Mouse (Mus musculus) testis, postnatal 14 days (tissue): ENCODE measurements at regions not wholly inside any gene's neighbourhood (a gene's known extent, or its start where the extent isn't known, plus 50 kb on each side); places are given as distances from the start of the nearest gene placed in this dataset.

Source experiments
- DNase-seq: peaks from one replicate; pipeline ENCODE4 v3.0.0; 2021; ENCODE audit warnings: low spot score

DNA sequence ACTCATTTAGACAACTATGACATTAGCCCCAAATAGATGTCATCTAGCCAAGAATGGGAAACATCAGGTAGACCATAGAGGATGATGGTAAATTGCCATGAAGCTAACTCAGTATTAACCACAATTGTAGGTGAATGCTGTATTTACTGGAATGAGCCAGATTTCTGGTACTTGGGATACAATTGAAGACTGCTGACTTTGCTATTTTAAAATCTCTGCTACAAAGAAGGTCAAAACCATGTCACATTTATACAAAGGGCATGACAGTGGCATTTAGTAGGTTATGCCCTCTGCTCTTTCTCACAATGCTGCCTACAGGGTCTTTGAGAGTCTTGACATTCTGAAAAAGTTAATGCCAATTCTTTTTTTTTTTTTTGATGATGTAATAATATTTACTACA lies 178.8 kb upstream of the 4930583I09Rik start:
- DNase-seq: no peak

DNA sequence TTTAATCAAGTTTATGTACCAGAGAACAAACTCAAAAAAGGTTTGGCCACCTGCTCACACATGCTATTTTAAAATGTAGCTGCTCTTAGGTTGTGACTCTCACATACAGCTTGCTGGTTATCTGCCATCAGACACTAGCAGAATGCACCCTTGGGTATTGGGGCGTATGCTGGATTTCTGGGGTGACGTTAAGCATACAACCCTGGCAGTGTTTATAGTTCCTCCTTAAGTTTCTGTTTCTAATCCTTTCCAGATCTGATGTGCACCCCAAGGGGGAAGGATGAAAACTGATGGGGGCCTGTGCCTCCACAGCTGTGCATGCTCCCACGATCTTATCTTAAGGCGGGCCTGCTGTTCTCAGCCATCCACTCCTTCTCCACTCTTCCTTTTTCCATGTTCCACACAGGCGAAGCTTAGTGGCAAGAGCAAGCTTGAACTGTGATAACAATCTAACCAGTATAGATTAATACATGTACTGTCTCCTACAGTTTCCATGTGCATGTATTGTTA lies 164.8 kb upstream of the 4930583I09Rik start:
- DNase-seq: no peak

DNA sequence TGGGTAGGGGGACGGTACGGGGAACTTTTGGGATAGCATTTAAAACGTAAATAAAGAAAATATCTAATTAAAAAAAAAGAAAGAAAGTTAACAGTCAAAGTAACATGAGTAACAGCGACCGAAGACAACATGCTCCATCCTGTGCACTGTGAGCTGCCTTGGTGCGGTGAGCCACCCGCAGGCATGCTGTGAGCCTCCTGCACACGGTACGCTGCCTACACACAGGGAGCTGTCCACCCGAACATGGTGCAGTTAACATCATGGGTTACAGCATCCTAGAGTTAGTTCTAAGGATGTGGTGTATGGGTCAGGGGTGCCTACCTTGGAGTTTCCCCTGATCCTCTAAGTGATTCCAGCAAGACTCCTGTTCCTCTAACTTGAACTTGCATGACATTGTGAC lies 158.6 kb upstream of the 4930583I09Rik start:
- DNase-seq: no peak

DNA sequence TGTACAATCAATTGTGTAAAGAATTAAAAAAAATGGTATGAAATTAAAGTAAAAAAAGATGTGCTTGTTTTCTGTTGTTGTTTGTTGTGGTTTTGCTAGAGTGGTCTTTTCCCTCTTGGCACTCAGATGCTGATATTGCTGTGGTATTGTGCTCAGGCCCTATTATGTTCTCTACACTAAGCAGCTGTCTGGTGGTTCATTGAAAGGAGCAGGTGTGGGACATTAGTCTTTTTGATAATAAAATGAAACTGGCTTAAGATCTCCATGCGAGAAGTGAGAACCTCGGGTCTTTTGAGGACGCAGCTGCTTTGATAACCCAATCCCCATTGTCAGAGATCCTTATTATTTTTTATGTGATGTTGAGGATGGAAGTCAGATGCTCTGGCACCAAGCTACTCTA lies 155.4 kb upstream of the 4930583I09Rik start:
- no peak for DNase-seq

DNA sequence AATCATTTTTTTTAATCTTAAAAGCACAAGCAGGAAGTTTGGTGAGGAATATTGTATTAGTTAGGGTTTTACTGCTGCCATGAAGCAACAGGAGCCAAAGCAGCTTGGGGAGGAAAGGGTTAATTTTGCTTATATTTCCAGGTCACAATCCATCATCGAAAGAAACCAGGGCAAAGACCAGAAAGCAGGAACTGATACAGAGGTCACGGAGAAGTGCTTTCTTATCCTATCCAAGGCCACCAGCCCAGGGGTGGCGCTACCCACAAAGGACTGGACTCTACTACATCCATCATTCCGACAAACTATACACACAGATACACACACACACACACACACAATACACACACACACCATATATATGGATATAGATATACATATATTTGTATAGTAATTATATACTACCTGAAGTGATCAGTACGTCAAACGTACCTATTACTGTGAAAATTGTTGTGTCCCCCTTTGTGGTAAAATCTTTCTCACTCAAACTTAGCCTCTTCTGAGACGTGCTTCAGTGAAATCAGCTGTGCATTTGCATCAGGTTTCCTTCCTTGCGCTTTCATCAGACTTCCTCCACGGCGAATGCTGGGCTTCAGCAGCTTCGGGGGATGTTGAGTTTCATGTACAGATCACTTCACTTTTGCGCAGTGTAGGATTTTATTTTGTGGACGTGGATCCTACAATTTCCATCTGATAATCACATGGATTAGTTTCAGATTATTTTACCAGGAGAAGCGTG lies 148.6 kb upstream of the 4930583I09Rik start:
- DNase-seq: no peak

DNA sequence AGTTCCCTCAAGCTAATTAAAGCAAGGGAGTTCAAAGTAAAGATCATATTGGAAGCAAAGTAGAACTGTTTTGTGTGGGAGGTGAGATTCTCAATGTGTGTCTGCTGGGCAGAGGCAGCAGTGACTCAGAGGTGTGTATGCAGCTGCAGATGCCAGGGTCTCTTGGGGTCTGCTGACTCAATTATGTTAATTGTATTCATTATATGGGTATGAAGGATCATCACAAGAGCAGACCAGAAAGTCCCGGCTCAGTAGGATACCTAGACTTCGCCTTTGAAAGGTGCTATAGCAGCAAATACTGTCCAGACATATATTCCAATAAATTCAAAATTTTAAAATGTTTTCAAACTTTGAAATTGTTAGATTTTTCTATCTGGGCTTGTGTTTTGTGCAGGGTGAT lies 147.6 kb upstream of the 4930583I09Rik start:
- no peak for DNase-seq

DNA sequence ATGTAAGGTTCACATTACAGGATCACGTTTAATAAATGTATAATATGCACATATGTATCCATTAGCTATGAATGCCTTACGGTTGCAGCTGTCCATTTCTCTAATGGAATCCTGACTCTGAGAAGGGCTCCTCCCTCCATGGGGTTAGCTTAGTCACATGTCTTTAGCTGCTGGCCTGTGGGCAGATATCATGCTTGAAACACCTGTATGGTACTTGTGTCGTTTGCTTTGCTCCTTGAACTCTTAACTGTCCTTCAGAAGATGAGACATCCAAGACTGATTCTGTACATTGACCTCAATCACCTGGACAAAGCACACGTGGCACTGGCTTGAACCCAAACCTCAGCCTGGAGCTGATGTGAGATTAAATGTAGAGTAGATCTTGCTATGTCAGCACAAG lies 128.3 kb upstream of the 4930583I09Rik start:
- no peak for DNase-seq

DNA sequence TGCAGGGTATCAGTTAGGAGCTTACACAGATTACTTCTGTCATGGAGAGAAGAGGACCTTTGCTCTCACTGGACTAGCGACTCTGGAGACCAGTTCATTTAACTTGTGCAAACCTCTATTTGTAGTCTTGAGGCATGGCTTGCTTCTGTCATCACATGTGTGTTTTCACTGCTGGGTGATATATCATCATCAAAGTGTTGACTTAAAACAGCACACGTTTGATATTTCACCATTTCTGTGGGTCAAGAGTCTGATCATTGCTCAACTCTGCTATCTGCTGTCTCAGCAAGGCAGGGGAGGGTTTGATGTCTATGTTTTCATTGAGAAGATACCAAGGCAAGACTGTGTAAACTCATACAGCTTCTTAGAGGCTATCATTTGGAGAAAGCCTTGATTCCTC lies 126.0 kb upstream of the 4930583I09Rik start:
- no peak for DNase-seq

DNA sequence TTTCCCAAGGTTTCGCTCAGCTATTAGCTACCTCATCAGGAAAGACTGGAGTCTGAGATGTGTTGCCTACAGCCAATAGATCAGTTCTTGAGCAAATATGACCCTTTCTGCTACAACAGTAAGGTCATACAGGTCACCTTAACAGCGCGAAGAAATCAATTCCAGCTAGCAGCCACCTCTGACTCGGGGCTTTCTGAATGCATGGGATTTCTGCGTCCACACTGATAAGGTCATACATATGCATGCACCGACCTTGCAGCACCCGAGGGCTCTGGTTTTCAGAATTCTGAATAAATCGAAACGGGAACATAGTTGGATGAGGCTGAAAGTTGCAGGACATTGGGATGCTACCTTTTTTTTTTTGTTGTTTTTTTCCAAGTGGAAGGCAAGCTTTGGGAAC lies 121.6 kb upstream of the 4930583I09Rik start:
- no peak for DNase-seq

DNA sequence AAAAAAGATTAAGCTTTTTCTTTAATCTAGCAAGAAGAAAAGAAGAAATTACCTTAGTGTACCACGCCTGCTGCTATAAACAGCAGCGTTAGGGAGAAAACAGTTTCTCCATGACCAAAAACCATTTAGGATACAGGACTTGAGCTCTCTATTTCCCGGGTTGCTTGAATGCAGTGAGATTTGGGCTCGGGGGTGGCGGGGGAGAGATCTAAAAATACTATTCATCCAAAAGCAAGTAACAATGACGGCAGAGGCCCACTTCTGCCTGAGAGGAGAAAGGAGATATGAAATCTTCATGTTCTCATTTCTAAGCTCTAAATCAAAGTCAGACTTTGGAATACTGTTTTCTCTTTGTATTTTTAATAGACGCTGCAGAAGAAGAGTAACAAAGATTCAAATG lies 120.6 kb upstream of the 4930583I09Rik start:
- DNase-seq: no peak

DNA sequence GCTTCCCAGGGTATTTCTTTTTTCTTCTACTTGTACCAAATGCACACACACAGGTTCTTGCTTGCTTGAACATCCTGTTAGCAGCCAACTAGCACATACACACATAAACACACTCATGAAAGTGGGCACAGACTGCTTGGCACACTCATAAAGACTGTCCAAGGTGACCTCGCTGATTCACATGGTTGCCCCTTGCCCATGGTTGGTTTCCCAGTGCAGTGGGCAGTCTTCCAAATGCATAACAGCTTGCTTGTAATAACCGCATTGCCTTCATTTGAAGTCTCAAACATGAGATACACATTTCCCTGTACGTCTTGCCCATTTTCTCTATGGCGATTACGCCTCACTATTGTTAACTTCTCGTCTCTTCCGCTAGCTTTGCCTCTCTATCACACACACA lies 117.4 kb upstream of the 4930583I09Rik start:
- no peak for DNase-seq

DNA sequence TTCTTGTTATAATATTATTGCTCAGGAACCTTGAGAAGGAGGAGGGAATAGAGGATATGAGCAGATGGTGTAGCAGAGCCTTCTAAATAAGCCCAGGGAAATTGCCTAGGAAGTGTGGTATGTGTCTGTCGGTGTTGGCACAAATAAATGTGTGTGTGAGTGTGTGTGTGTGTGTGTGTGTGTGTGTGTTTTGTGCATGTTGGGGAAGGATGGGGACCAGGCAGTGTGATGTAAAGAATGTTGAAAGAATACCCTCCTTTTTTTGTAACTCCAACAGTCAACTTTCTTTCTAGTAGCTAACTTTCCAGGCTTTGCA lies 115.7 kb upstream of the 4930583I09Rik start:
- DNase-seq: no peak

DNA sequence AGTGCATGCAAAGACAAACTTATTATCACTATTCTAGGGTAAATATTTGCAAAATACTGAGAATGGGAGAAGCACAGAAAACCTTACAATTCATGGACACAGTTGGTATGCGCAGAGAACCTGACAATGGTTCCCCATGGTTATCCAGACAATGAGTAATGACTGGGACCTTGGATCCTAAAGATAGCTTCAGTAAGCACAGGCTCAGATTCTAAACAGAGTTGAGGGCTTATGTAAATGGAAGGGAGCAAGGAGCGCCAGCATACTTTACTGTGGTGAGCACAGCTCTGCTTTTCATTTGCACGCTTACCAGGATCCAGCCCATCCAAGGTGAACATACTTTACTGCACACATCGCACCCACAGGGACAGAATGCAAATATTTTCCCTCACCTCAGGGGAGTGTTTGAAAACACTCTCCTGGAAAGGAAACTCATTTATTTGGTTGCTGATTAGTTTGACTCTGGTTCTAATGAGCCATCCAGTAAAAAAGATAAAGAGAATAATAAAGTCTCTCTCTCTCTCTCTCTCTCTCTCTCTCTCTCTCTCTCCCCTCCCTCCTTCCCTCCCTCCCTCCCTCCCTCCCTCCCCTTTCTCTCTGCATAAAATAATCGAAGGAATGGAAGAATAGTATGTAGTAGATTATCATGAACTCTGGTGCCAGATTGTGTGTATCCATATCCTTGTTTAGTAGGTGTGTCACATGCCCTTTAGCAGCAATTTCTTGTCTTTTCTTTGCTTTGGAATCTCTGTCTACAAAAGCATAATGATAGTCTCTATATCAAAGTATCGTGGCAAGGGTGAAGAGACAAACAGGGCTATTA lies 115.1 kb upstream of the 4930583I09Rik start:
- DNase-seq: no peak

DNA sequence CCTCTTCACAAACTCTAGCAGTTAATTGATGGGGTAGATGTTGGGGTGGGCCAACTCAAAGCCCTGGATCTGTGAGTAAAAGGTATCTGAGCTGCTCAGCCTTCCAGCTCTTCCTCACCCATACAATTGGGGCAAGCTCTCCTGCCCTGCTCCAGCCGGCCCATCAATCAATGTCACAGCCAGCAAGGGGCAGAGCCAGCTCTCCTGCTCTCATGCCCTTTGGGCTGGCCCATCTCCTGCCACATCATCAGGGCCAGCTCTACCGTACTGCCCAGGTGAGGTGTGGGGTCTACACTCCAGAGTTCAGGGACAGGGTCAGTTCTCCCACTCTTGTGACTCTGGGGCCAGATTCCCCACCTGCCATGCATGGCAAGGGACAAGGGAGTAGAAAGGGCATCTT lies 107.3 kb upstream of the 4930583I09Rik start:
- DNase-seq: no peak

DNA sequence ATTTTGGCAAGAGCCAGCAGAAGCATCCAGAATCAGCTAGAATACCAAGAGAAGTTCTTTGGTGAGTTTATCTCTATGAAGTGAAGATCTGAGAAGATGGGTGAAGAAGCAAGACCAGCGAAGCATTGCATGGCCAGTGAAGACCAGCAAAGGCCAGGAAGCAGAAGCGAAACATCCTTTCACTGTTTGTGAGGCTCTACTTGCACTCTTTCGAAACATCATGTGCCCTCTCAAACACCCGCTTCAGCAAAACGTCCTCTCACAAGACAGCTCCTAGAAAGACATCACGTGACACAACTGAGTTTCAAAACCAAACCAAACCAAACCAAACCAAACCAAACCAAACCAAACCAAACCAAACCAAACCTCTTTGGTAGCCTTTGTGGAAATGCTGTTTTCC lies 105.7 kb upstream of the 4930583I09Rik start:
- no peak for DNase-seq

DNA sequence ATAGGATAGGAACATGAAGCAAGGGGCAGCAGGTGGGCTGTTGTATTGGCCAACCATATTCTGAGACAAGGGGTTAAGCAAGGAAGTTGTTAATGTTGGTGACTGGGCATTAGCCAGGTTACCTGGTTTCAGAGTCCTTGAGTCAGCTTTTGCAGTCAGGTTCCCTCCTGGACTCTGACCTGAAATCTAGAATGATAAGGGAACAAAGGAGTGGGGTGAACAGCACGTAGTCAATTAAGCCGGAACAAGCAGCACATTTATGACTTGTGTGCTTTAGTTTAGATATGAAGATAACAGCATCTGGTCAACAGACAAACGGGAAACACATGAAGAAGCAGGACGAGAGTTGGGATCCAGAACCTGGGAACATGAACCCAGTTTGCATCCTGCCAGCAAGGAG lies 99.8 kb upstream of the 4930583I09Rik start:
- no peak for DNase-seq

DNA sequence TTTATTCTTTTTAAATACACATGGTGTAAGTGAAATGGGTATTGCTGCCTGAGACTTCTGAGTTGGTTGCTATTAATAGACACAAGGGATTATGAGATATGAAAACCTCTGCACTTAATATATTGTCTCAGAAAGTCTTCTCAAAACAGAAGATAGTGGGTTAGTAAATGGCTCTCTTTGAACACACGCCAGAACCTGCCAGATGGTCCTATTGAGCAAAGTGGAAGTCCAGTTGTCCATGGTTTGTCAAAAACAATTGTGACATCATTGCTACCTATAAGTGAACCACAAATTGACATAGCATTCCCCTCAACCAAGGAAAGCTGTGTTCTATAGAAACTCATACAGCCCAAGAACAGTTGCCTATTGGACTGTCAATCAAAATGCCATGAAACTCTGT lies 98.5 kb upstream of the 4930583I09Rik start:
- DNase-seq: no peak

DNA sequence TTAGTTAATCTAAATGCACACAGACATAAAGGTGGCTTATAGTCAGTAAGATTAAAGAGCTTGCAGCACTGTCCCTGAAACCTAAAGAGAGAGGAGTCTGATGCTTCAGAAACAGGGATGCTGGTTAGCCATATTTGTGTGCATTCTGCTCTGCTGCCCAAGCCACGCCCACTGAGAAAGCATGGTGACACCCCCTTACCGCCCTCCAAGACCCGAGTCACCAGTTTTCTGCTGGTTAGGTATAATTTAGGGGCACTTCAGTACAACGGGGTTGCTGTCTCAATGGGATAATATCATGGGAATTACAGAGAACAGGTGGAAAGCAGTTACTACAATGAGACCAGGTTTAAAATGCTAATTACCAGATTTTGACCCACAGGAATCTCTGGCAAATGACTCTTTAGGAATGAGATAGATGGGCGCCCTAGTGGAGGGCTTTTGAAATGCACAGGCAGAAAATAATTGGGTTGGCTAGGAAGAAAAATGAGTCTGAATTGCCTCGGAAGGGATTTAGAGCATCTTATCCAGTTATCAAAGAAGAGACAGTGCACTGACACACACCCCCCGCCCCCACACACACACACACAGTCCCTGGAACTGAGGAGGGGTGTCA lies 95.1 kb upstream of the 4930583I09Rik start:
- no peak for DNase-seq

DNA sequence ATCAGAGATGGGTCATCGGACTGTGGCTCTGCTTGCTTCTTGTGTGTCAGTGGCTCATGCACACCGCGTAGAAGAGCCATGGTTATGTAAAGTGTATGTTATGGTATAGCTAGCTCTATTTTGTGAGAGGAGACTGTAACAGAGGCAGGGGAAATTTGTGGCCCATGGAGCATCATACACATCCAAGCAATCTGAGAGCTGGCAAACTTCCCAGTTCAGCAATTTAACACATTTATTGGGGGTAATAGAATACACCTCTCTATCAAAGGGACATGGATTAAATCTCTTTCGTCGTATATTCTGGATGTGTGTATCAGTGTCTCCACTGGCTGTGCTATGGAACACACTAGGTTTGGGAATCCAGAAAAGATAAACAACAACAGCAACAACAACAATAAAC lies 87.9 kb upstream of the 4930583I09Rik start:
- no peak for DNase-seq

DNA sequence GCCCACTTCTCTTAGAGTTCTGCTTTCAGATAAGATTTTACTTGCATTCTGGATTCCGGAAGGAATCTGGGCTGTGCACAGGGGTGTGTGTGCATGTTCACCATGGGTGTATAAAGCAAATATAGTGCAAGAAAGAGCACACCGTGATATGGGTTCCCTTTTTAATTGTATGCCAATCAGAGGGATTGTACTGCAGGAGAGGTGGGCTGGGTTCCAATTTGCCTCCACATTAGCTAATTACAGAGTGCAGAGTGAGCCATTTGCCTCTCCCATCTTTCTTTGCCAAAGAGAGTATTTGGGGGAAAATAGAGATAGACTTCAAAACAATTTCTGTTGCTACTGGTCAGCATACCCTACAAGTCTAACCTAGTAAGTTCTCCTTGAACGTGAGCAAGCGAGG lies 86.4 kb upstream of the 4930583I09Rik start:
- DNase-seq: no peak

DNA sequence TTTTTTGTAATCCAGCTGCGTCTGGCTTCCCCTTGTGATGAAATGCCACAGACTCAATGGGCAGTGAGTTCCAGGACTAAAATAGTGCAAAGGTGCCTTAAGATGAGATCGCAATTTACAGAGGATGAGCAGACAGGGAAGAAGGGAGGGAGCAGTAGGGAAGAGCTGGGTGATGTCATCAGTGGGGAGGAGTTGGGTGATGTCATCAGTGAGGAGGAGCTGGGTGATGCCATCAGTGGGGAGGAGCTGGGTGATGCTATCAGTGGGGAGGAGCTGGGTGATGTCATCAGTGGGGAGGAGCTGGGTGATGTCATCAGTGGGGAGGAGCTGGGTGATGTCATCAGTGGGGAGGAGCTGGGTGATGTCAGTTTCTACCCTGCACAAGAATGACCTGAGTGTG lies 84.4 kb upstream of the 4930583I09Rik start:
- DNase-seq: no peak

DNA sequence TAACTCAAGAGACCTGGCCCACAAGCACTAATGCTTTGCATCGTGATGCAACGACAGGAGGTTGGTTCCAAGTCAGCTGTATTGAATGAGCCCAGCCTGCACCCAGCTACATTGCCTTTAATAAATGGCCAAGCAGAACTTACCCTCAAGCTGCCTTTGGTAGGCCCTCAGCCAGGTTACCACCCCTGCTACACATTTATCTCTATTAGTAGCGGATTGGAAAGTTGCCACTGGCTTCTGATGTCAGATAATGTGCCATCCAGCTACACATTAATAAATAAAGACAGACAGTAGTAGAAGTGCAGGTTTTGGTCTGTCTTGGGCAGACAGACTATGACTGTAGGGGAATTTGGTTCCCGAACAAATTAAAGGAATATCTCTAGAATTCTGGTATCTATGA lies 82.0 kb upstream of the 4930583I09Rik start:
- DNase-seq: no peak

DNA sequence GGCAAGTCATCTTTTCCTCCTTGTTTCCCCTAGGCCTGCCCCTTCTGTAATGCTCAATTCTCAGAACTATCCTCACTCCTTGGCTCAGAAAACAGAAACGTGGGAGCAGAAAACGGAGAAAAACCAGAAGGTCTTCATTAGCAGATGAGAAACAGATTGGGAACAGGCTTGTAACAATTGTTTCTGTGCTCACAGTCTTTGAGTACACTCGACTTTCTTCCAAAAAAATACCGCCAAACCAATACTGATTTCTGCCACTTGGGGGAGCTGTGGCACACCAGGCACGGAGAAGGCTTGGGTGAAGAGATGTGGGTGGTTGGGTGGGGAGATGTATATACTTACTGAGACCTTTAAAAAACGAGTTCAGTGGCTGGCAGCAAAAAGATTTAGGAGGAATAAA lies 80.8 kb upstream of the 4930583I09Rik start:
- DNase-seq: peak; percentile 24
